Mouse (Mus musculus): ENCODE data around the gene Alkbh6. TPM values are rescaled to one million over a fixed set of nuclear protein-coding genes. Genes with fewer than 3 reads are reported as not detected.
A peak's percentile ranks its signal among the peaks of the same experiment; 100 is the strongest.

Alkbh6 gene
- polyA plus RNA-seq, 1 experiment from 2014 or later: 87.4 TPM

DNA sequence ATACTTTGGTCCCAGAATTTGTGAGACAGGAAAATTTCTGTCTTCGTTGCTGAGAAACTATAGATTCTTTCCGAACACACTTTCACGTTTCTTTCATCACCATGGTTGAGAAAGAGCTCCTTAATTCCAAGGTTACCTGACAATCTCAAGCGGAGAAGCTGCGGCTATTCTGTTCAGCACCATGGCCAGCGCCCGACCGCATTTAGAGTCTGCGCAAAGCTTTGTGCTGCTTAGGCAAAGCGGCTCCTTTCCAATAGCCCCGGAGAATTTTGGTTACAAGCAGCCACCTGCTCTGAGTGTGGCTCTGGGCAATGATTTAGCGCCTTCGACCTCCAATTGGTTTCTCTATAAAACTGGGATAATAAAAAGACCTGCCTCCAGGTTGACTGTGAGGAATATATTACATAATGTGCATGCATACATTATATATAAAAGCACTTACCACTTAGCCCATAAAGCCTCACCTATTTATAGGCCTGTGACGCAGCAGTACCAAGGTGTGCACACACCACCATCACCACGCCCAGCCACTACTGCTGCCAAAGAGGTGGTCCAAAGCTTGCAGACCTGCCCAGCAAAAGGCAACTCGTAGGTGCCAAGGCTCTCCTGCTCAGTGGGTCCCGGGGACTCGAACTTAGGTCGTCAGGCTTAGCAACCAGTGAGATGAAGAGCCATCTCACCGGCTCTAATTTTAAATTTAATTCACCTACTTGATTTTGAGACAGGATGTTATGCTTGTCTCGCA is 38.3 kb downstream of the Alkbh6 start:
- Histone ChIP-seq H3K9ac (ENCODE audit: low read length) (no peak overlapping the region), H3K4me3 (ENCODE audit: low read depth, low read length) (no peak overlapping the region), H3K27ac (ENCODE audit: low read depth, low read length) (no peak overlapping the region), H3K9me3 (ENCODE audit: control insufficient read depth, low read length) (no peaks in the 10 kb centered on the region), H3K36me3 (ENCODE audit: control insufficient read depth, insufficient read depth, low read length) (no peaks in the 10 kb centered on the region), H3K27me3 (ENCODE audit: control insufficient read depth, insufficient read depth, low read length) (peaks cover 7% of the 10 kb centered on the region; the same call in 1 of the 2 replicates), H3K4me1 (ENCODE audit: control insufficient read depth, insufficient read depth, low read length) (no peaks in the 10 kb centered on the region), H3K4me2 (ENCODE audit: low read depth) (no peak overlapping the region)
- ATAC-seq (ENCODE audit: insufficient read depth, low FRiP score, low TSS enrichment): no peak
- 29% methylated on average over 21 of the region's 21 CpGs for WGBS
- DNase-seq (ENCODE audit: low spot score): peak; percentile 82

DNA sequence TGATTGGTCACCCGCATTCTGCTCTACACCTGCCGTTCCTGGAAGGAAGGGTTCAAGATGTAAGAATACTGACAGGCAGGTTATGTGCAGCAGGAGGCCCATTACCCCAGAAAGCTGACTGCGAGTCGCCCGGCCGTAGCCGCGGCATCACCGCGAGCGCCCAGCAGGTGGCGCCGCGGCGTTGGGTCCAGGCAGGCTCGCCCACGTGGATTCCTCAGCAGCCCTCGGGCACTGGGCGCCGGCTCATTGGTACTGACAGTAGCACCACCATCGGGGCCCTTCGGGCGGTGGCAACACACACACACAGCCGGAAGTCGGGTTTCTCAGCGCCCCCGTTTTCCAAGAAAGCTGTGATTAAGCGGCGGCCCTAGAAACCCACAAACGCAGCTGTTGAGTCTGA is 39.3 kb downstream of the Alkbh6 start:
- 2% methylated on average over 30 of the region's 30 CpGs for WGBS
- Histone ChIP-seq H3K27me3 (ENCODE audit: control insufficient read depth, insufficient read depth, low read length) (peaks cover 7% of the 10 kb centered on the region; the same call in 1 of the 2 replicates), H3K4me1 (ENCODE audit: control insufficient read depth, insufficient read depth, low read length) (no peaks in the 10 kb centered on the region), H3K4me3 (ENCODE audit: low read depth, low read length) (no peak overlapping the region), H3K36me3 (ENCODE audit: control insufficient read depth, insufficient read depth, low read length) (no peaks in the 10 kb centered on the region), H3K9ac (ENCODE audit: low read length) (no peak overlapping the region; the same call in 1 of the 2 replicates), H3K9me3 (ENCODE audit: control insufficient read depth, low read length) (no peaks in the 10 kb centered on the region), H3K27ac (ENCODE audit: low read depth, low read length) (no peak overlapping the region), H3K4me2 (ENCODE audit: low read depth) (no peak overlapping the region)
- ATAC-seq (ENCODE audit: insufficient read depth, low FRiP score, low TSS enrichment) (peak; percentile 67; the same call in 1 of the 2 replicates), DNase-seq (ENCODE audit: low spot score) (peak; percentile 89)

DNA sequence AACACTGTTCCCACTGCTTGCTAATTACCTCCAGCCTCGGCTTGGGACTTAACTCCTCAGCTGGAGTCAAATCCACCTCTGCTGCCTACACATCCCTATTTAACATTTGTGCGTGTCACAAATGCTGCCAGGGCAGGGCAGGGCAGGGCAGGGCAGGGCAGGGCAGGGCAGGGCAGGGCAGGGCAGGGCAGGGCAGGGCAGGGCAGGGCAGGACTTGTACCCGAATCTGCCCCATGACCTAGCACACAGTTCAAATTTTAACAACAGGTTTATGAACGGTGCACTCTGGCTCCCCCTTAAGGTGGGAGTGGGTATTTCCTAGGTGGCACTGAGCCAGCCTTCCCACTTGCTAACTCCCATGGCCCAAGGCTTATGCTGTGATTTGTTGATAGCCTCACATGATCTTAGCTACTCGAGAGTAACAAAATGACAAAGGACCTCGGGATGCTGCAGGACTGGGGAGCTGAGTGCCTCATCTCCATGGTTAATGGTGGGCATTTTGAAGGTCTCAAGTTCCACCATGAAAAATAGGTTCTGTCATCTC is 44.8 kb downstream of the Alkbh6 start:
- Histone ChIP-seq H3K36me3 (ENCODE audit: control insufficient read depth, insufficient read depth, low read length) (peaks cover 3% of the 10 kb centered on the region; the same call in 1 of the 2 replicates), H3K9ac (ENCODE audit: low read length) (no peak overlapping the region), H3K4me2 (ENCODE audit: low read depth) (no peak overlapping the region), H3K4me1 (ENCODE audit: control insufficient read depth, insufficient read depth, low read length) (no peaks in the 10 kb centered on the region), H3K4me3 (ENCODE audit: low read depth, low read length) (no peak overlapping the region), H3K9me3 (ENCODE audit: control insufficient read depth, low read length) (no peaks in the 10 kb centered on the region), H3K27ac (ENCODE audit: low read depth, low read length) (no peak overlapping the region), H3K27me3 (ENCODE audit: control insufficient read depth, insufficient read depth, low read length) (no peaks in the 10 kb centered on the region)
- DNase-seq (ENCODE audit: low spot score): peak; percentile 70
- WGBS: 13% methylated on average over 6 of the region's 6 CpGs
- peak; percentile 53; the same call in 1 of the 2 replicates for ATAC-seq (ENCODE audit: insufficient read depth, low FRiP score, low TSS enrichment)

DNA sequence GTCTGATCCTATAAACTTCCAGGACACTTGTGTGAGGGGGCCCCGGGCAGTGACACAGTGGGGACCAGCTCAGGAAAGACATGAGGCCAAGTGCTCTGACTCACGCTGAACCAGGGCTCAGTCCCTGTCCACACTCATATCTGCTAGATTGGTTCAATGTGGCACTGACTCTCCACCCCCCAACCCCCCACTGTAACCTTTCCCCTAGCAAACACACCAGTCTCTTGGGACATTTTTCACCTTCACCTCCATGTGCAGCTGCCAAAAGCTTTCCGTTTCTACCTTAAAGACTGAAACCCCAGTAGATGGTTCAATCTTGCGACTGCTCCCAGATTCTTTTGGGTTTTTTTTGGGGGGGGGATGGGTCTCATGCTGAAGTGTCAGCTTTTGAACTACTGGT is 45.5 kb downstream of the Alkbh6 start:
- Histone ChIP-seq H3K27ac (ENCODE audit: low read depth, low read length) (no peak overlapping the region), H3K9ac (ENCODE audit: low read length) (no peak overlapping the region), H3K4me2 (ENCODE audit: low read depth) (no peak overlapping the region), H3K36me3 (ENCODE audit: control insufficient read depth, insufficient read depth, low read length) (peaks cover 3% of the 10 kb centered on the region; the same call in 1 of the 2 replicates), H3K4me3 (ENCODE audit: low read depth, low read length) (no peak overlapping the region), H3K27me3 (ENCODE audit: control insufficient read depth, insufficient read depth, low read length) (no peaks in the 10 kb centered on the region), H3K9me3 (ENCODE audit: control insufficient read depth, low read length) (no peaks in the 10 kb centered on the region), H3K4me1 (ENCODE audit: control insufficient read depth, insufficient read depth, low read length) (no peaks in the 10 kb centered on the region)
- 80% methylated on average over 4 of the region's 4 CpGs for WGBS
- ATAC-seq (ENCODE audit: insufficient read depth, low FRiP score, low TSS enrichment) (no peak), DNase-seq (ENCODE audit: low spot score) (no peak)

DNA sequence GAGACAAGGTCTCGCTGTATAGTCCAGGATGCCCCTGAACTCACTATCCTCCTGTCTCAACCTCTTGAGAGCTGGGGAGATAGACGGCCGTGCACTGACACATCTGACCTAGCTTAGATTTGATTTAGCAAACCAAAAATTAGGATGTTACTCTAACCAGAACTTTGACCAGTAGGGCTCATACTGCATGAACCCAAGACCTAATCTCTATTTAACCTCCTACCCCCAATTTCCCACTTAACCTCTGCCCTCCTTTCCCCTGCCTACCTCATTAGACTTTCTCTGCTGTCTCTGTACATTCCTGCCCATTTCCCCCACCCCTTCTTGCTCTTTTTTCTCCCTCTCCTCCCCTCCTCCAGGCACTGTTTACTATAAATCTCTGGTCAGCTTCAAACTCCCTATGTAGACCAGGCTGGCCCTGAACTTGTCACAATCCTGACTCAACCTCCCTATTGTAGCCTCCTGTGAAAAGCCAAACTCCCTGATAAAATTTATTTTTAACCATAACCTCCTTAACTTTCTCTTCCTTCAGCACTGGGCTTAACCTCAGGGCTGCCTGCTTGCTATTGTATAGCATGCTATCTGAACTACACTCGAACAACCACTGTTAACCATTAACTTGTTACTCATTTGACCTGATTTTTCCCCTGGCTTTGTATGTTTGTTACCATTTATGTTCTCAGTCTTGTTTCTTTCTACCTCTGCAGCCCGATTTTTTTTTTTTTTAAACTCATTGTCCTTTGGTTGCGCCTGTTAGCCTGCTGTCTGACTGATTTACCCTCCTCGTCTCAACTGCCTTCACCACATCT is 50.1 kb downstream of the Alkbh6 start:
- H3K9me3 ChIP-seq (ENCODE audit: control insufficient read depth, low read length): no peaks in the 10 kb centered on the region
- no peak for ATAC-seq (ENCODE audit: insufficient read depth, low FRiP score, low TSS enrichment)
- no peaks in the 10 kb centered on the region for H3K27me3 ChIP-seq (ENCODE audit: control insufficient read depth, insufficient read depth, low read length)
- H3K4me3 ChIP-seq (ENCODE audit: low read depth, low read length): no peak overlapping the region
- 55% methylated on average over 7 of the region's 7 CpGs for WGBS
- no peak overlapping the region for H3K9ac ChIP-seq (ENCODE audit: low read length)
- H3K4me2 ChIP-seq (ENCODE audit: low read depth): no peak overlapping the region; the same call in 1 of the 2 replicates
- no peak for DNase-seq (ENCODE audit: low spot score)
- no peak overlapping the region for H3K27ac ChIP-seq (ENCODE audit: low read depth, low read length)
- H3K4me1 ChIP-seq (ENCODE audit: control insufficient read depth, insufficient read depth, low read length): peaks cover 15% of the 10 kb centered on the region; the same call in 1 of the 2 replicates
- H3K36me3 ChIP-seq (ENCODE audit: control insufficient read depth, insufficient read depth, low read length): peaks cover 3% of the 10 kb centered on the region; the same call in 1 of the 2 replicates

DNA sequence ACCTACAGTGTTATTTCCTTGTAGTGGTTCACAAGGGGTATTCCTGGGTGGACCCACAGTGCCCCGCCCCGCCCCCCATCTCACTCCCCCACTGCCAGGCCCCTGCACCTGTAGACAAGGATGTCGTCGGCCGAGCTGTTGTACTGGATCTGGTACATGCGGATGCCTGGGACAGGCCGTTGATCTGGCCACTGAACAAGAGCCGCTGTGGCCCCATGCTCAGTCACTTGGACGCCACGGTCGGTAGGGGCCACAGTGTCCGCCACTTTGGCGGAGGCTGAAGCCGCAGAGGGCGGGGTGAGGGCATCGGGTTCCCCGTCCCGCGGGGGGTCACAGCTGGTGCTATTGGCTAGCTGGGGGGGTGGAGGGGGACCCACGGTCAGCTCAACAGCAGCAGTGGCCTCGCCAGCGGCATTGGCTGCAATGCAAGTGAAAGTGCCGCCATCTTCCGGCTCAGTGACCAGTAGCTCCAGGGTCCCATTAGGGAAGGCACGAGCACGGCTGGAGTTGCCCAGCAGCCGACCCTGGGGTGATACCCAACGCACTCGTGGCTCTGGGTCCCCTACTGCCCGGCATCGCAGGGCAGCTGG is 50.9 kb downstream of the Alkbh6 start:
- H3K9me3 ChIP-seq (ENCODE audit: control insufficient read depth, low read length): no peaks in the 10 kb centered on the region
- ATAC-seq (ENCODE audit: insufficient read depth, low FRiP score, low TSS enrichment): no peak
- H3K4me1 ChIP-seq (ENCODE audit: control insufficient read depth, insufficient read depth, low read length): peaks cover 15% of the 10 kb centered on the region; the same call in 1 of the 2 replicates
- H3K27me3 ChIP-seq (ENCODE audit: control insufficient read depth, insufficient read depth, low read length): no peaks in the 10 kb centered on the region
- H3K4me3 ChIP-seq (ENCODE audit: low read depth, low read length): no peak overlapping the region
- no peak for DNase-seq (ENCODE audit: low spot score)
- 68% methylated on average over 31 of the region's 31 CpGs for WGBS
- no peak overlapping the region for H3K27ac ChIP-seq (ENCODE audit: low read depth, low read length)
- H3K36me3 ChIP-seq (ENCODE audit: control insufficient read depth, insufficient read depth, low read length): peaks cover 3% of the 10 kb centered on the region; the same call in 1 of the 2 replicates
- no peak overlapping the region for H3K9ac ChIP-seq (ENCODE audit: low read length)
- H3K4me2 ChIP-seq (ENCODE audit: low read depth): peak overlapping the region; percentile 5

DNA sequence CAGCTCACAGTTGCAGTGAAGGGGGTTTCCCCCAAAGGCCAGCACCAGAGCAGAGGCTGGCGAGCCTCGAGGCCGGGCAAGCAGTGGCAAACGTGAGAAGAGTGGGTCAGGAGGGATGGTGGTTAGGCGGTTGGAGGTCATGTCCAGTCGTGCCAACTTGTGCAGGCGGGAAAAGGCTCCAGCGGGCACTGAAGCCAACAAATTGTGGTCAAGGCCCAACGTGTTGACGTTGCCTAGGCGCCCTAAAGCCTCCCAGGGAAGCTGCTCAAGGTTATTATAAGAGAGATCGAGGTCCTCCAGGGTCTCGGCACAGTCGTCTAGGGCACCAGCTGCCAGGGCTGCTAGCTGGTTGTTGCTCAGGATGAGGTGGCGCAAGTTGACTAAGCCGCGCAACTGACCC is 51.5 kb downstream of the Alkbh6 start:
- no peak overlapping the region for H3K4me3 ChIP-seq (ENCODE audit: low read depth, low read length)
- ATAC-seq (ENCODE audit: insufficient read depth, low FRiP score, low TSS enrichment) (no peak), DNase-seq (ENCODE audit: low spot score) (no peak)
- peaks cover 3% of the 10 kb centered on the region; the same call in 1 of the 2 replicates for H3K36me3 ChIP-seq (ENCODE audit: control insufficient read depth, insufficient read depth, low read length)
- no peaks in the 10 kb centered on the region for H3K27me3 ChIP-seq (ENCODE audit: control insufficient read depth, insufficient read depth, low read length)
- peaks cover 15% of the 10 kb centered on the region; the same call in 1 of the 2 replicates for H3K4me1 ChIP-seq (ENCODE audit: control insufficient read depth, insufficient read depth, low read length)
- H3K9me3 ChIP-seq (ENCODE audit: control insufficient read depth, low read length): no peaks in the 10 kb centered on the region
- no peak overlapping the region for H3K9ac ChIP-seq (ENCODE audit: low read length)
- H3K4me2 ChIP-seq (ENCODE audit: low read depth): no peak overlapping the region; the same call in 1 of the 2 replicates
- no peak overlapping the region for H3K27ac ChIP-seq (ENCODE audit: low read depth, low read length)
- WGBS: 92% methylated on average over 17 of the region's 17 CpGs

DNA sequence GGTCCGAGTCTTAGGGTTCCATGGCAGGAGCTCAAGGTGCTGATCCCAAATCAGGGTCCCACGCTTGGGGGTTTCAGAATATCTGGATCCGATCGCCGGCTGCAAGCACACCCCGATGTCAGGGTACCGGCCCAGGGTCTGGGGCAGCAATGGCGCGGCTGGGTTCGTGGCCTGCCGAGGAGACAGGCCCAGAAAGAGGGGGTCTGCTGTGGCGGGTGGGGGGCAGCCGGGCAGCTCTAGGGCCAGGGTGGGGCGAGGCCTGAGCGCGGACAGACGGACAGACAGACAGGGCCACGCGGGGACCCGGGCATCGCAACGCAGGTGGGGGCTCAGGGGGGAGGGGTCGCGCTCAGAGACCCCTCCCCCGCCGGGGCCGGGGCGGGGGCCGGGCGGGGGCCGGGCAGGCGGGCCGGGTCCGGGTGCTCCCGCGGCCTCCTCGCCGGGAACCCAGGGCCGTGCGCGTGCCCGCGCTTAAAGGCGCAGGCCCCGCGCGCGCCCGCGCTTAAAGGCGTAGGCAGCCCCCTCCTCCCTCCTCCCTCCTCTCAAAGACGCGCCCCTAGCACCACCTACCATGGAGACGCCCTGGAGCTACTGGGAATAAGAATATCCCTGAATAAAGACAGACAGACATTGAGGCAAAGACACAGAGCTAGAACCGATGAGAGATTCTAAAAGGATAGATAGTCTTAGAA is 54.3 kb downstream of the Alkbh6 start, which contains the start of gene Lrfn3:
TSS of gene Lrfn3 (minus strand) at position 121 of the 692 bp plus-strand sequence.
- Histone ChIP-seq H3K9ac (ENCODE audit: low read length) (peak within 1 kb of the TSS; percentile 93), H3K4me3 (ENCODE audit: low read depth, low read length) (peak within 1 kb of the TSS; percentile 81), H3K9me3 (ENCODE audit: control insufficient read depth, low read length) (no peaks in the 10 kb centered on the region), H3K36me3 (ENCODE audit: control insufficient read depth, insufficient read depth, low read length) (no peaks in the 10 kb centered on the region; the same call in 1 of the 2 replicates), H3K4me2 (ENCODE audit: low read depth) (peak within 1 kb of the TSS; percentile 79), H3K27me3 (ENCODE audit: control insufficient read depth, insufficient read depth, low read length) (no peaks in the 10 kb centered on the region), H3K27ac (ENCODE audit: low read depth, low read length) (0 out of 2 replicates have a peak within 1 kb of the TSS, but pooled peaks have one; percentile 39), H3K4me1 (ENCODE audit: control insufficient read depth, insufficient read depth, low read length) (peaks cover 15% of the 10 kb centered on the region; the same call in 1 of the 2 replicates)
- DNase-seq (ENCODE audit: low spot score) (peak; percentile 91), ATAC-seq (ENCODE audit: insufficient read depth, low FRiP score, low TSS enrichment) (peak; percentile 55)
- 2% methylated on average over 39 of the region's 55 CpGs for WGBS

All from neural tube, embryonic 11.5 days (tissue).